Mouse (Mus musculus) kidney, embryonic 16.5 days (tissue): ENCODE measurements around the gene Smurf1. TPM values are rescaled to one million over a fixed set of nuclear protein-coding genes. Genes with fewer than 3 reads are reported as not detected.
A peak's percentile ranks its signal among the peaks of the same experiment; 100 is the strongest.

Experiments
- ATAC-seq: fragments of 200-750 bp; cut with Nextera tagmentation; 2 replicates; pipeline ENCODE4 v1.8.0; 2017; ENCODE audit warnings: moderate TSS enrichment; ENCODE audit not compliant: low FRiP score, low TSS enrichment
- H3K27ac ChIP-seq: fragments of 300-500 bp; sonication (generic); 2 replicates; pipeline ENCODE4 v1.5.1; 2014; ENCODE audit warnings: low read length
- H3K27me3 ChIP-seq: fragments of 300-500 bp; sonication (generic); 2 replicates; pipeline ENCODE4 v1.6.1; 2014; ENCODE audit warnings: low read length, control low read depth, mixed read lengths; ENCODE audit not compliant: insufficient read depth
- H3K36me3 ChIP-seq: fragments of 300-500 bp; sonication (generic); 2 replicates; pipeline ENCODE4 v1.6.1; 2014; ENCODE audit warnings: low read length, control low read depth, mixed read lengths; ENCODE audit not compliant: insufficient read depth
- H3K4me1 ChIP-seq: fragments of 300-500 bp; sonication (generic); 2 replicates; pipeline ENCODE4 v1.6.1; 2014; ENCODE audit warnings: low read length, control low read depth, mixed read lengths; ENCODE audit not compliant: insufficient read depth
- H3K4me2 ChIP-seq: fragments of 300-500 bp; sonication (generic); replicated peaks from 2 replicates; pipeline ENCODE4 v1.6.1; 2014; ENCODE audit warnings: low read depth, low read length
- H3K4me3 ChIP-seq: fragments of 300-500 bp; sonication (generic); 2 replicates; pipeline ENCODE4 v1.5.1; 2014; ENCODE audit warnings: mild to moderate bottlenecking, low read length
- H3K9ac ChIP-seq: fragments of 300-500 bp; sonication (generic); replicated peaks from 2 replicates; pipeline ENCODE4 v1.6.1; 2014; ENCODE audit warnings: low read length
- H3K9me3 ChIP-seq: fragments of 300-500 bp; sonication (generic); 2 replicates; pipeline ENCODE4 v1.6.1; 2016; ENCODE audit warnings: low read length, control low read depth
- WGBS: fragments of 180-500 bp; shearing (Covaris S2); extraction: QIAGEN DNeasy Blood & Tissue Kit; methylation state at CpG from one replicate; pipeline ENCODE4 v1.1.7; 2014; 5-methylcytosine and 5-hydroxymethylcytosine counted together
- polyA plus RNA-seq: library from polyadenylated mRNA; unstranded; fragments of >200 nt; fragmentation: Nextera tagmentation; extraction: Ambion mirVana; gene quantifications from 2 replicates; pipeline ENCODE4 v1.2.1, GENCODE M21; 2015

Gene Smurf1
- polyA plus RNA-seq, 1 experiment from 2014 or later, result 14.0 TPM

GRCm38 (mm10) chr5:144923351-144923750 is 42.3 kb downstream of the Smurf1 start:
- no peaks in the 10 kb centered on the region for H3K27me3 ChIP-seq
- H3K4me3 ChIP-seq, result no peak overlapping the region
- H3K27ac ChIP-seq, result no peak overlapping the region
- no peak overlapping the region for H3K4me2 ChIP-seq
- 37% methylated on average over 6 of the region's 6 CpGs for WGBS
- H3K4me1 ChIP-seq, result peaks cover 19% of the 10 kb centered on the region
- peak; percentile 50; the same call in 1 of the 2 replicates for ATAC-seq
- H3K36me3 ChIP-seq, result no peaks in the 10 kb centered on the region
- no peak overlapping the region for H3K9ac ChIP-seq
- no peaks in the 10 kb centered on the region for H3K9me3 ChIP-seq

GRCm38 (mm10) chr5:144919790-144920189 is 45.9 kb downstream of the Smurf1 start:
- no peak for ATAC-seq
- no peak overlapping the region for H3K4me3 ChIP-seq
- no peaks in the 10 kb centered on the region for H3K9me3 ChIP-seq
- 85% methylated on average over 8 of the region's 8 CpGs for WGBS
- H3K27me3 ChIP-seq, result no peaks in the 10 kb centered on the region
- no peaks in the 10 kb centered on the region for H3K36me3 ChIP-seq
- no peak overlapping the region for H3K27ac ChIP-seq
- H3K4me1 ChIP-seq, result peaks cover 31% of the 10 kb centered on the region
- no peak overlapping the region for H3K9ac ChIP-seq
- H3K4me2 ChIP-seq, result no peak overlapping the region

GRCm38 (mm10) chr5:144919194-144919593 is 46.5 kb downstream of the Smurf1 start:
- H3K27ac ChIP-seq, result no peak overlapping the region
- H3K9ac ChIP-seq, result no peak overlapping the region
- H3K4me3 ChIP-seq, result no peak overlapping the region
- ATAC-seq, result no peak
- no peak overlapping the region for H3K4me2 ChIP-seq
- H3K4me1 ChIP-seq, result peaks cover 37% of the 10 kb centered on the region
- H3K9me3 ChIP-seq, result no peaks in the 10 kb centered on the region
- H3K36me3 ChIP-seq, result no peaks in the 10 kb centered on the region
- WGBS, result 64% methylated on average over 9 of the region's 9 CpGs
- H3K27me3 ChIP-seq, result no peaks in the 10 kb centered on the region

- H3K27ac ChIP-seq, result no peak overlapping the region
- peaks cover 36% of the 10 kb centered on the region for H3K4me1 ChIP-seq
- H3K27me3 ChIP-seq, result no peaks in the 10 kb centered on the region
- H3K9me3 ChIP-seq, result no peaks in the 10 kb centered on the region
- no peak overlapping the region for H3K4me2 ChIP-seq
- ATAC-seq, result no peak
- no peak overlapping the region for H3K9ac ChIP-seq
- WGBS, result 77% methylated on average over 8 of the region's 8 CpGs
- no peaks in the 10 kb centered on the region for H3K36me3 ChIP-seq
- H3K4me3 ChIP-seq, result no peak overlapping the region
Measured at GRCm38 (mm10) chr5:144918204-144918603, 47.4 kb downstream of the Smurf1 start.

GRCm38 (mm10) chr5:144917172-144917571 is 48.5 kb downstream of the Smurf1 start:
- H3K4me2 ChIP-seq, result no peak overlapping the region

GRCm38 (mm10) chr5:144915828-144916227 is 49.8 kb downstream of the Smurf1 start:
- Histone ChIP-seq H3K4me2 (no peak overlapping the region), H3K9me3 (no peaks in the 10 kb centered on the region), H3K9ac (no peak overlapping the region), H3K27ac (no peak overlapping the region), H3K27me3 (no peaks in the 10 kb centered on the region), H3K4me3 (no peak overlapping the region), H3K4me1 (peaks cover 44% of the 10 kb centered on the region), H3K36me3 (no peaks in the 10 kb centered on the region)
- WGBS, result 64% methylated on average over 5 of the region's 5 CpGs
- no peak for ATAC-seq

More at GRCm38 (mm10) chr5:144917172-144917571, 48.5 kb downstream of the Smurf1 start:
- H3K4me1 ChIP-seq, result peaks cover 30% of the 10 kb centered on the region
- H3K4me3 ChIP-seq, result no peak overlapping the region
- no peak overlapping the region for H3K27ac ChIP-seq
- no peaks in the 10 kb centered on the region for H3K27me3 ChIP-seq
- H3K36me3 ChIP-seq, result no peaks in the 10 kb centered on the region
- H3K9me3 ChIP-seq, result no peaks in the 10 kb centered on the region
- 75% methylated on average over 6 of the region's 6 CpGs for WGBS
- ATAC-seq, result no peak
- H3K9ac ChIP-seq, result no peak overlapping the region

GRCm38 (mm10) chr5:144914433-144914906 is 51.2 kb downstream of the Smurf1 start:
- no peaks in the 10 kb centered on the region for H3K27me3 ChIP-seq
- H3K4me3 ChIP-seq, result no peak overlapping the region
- H3K27ac ChIP-seq, result peak overlapping the region; percentile 26; the same call in 1 of the 2 replicates
- H3K4me2 ChIP-seq, result no peak overlapping the region
- H3K9me3 ChIP-seq, result no peaks in the 10 kb centered on the region
- WGBS, result 27% methylated on average over 7 of the region's 7 CpGs
- no peaks in the 10 kb centered on the region for H3K36me3 ChIP-seq
- ATAC-seq, result peak; percentile 73
- H3K9ac ChIP-seq, result no peak overlapping the region
- peaks cover 46% of the 10 kb centered on the region for H3K4me1 ChIP-seq

- Histone ChIP-seq H3K9ac (no peak overlapping the region), H3K36me3 (no peaks in the 10 kb centered on the region), H3K27me3 (no peaks in the 10 kb centered on the region), H3K4me3 (no peak overlapping the region), H3K4me2 (no peak overlapping the region), H3K27ac (no peak overlapping the region), H3K4me1 (peaks cover 46% of the 10 kb centered on the region), H3K9me3 (no peaks in the 10 kb centered on the region)
- no peak for ATAC-seq
- WGBS, result 85% methylated on average over 16 of the region's 16 CpGs
Measured at GRCm38 (mm10) chr5:144913923-144914322, 51.7 kb downstream of the Smurf1 start.

GRCm38 (mm10) chr5:144913361-144913760 is 52.3 kb downstream of the Smurf1 start:
- 89% methylated on average over 5 of the region's 5 CpGs for WGBS
- ATAC-seq, result no peak
- peaks cover 46% of the 10 kb centered on the region for H3K4me1 ChIP-seq
- no peaks in the 10 kb centered on the region for H3K9me3 ChIP-seq
- H3K27ac ChIP-seq, result no peak overlapping the region
- H3K4me3 ChIP-seq, result no peak overlapping the region
- no peak overlapping the region for H3K9ac ChIP-seq
- H3K4me2 ChIP-seq, result no peak overlapping the region
- no peaks in the 10 kb centered on the region for H3K36me3 ChIP-seq
- H3K27me3 ChIP-seq, result no peaks in the 10 kb centered on the region

GRCm38 (mm10) chr5:144912519-144913310 is 52.9 kb downstream of the Smurf1 start:
- H3K4me1 ChIP-seq, result peaks cover 44% of the 10 kb centered on the region

More at GRCm38 (mm10) chr5:144912519-144913310, 52.9 kb downstream of the Smurf1 start:
- Histone ChIP-seq H3K27ac (no peak overlapping the region), H3K4me2 (no peak overlapping the region), H3K36me3 (no peaks in the 10 kb centered on the region), H3K9me3 (no peaks in the 10 kb centered on the region), H3K27me3 (no peaks in the 10 kb centered on the region), H3K9ac (no peak overlapping the region), H3K4me3 (no peak overlapping the region)
- WGBS, result 61% methylated on average over 7 of the region's 7 CpGs
- ATAC-seq, result no peak
